Mouse (Mus musculus) intestine, postnatal 0 days (tissue): ENCODE results near the gene Ephb4. TPM values are rescaled to one million over a fixed set of nuclear protein-coding genes. Genes with fewer than 3 reads are reported as not detected.

Experiments used
- ATAC-seq: fragments of 200-750 bp; cut with Nextera tagmentation; 2 replicates; pipeline ENCODE4 v1.8.0; 2017; ENCODE audit warnings: mild to moderate bottlenecking, moderate TSS enrichment, moderate library complexity
- H3K27ac ChIP-seq: fragments of 300-500 bp; sonication (generic); 2 replicates; pipeline ENCODE4 v1.5.1; 2014; ENCODE audit warnings: mild to moderate bottlenecking, low read depth, low read length, moderate library complexity
- H3K27me3 ChIP-seq: fragments of 300-500 bp; sonication (generic); replicated peaks from 2 replicates; pipeline ENCODE4 v1.6.1; 2014; ENCODE audit warnings: low read length, mixed read lengths; ENCODE audit not compliant: control insufficient read depth, insufficient read depth
- H3K36me3 ChIP-seq: fragments of 300-500 bp; sonication (generic); 2 replicates; pipeline ENCODE4 v1.6.1; 2014; ENCODE audit warnings: mild to moderate bottlenecking, moderate library complexity; ENCODE audit not compliant: control insufficient read depth, insufficient read depth
- H3K4me1 ChIP-seq: fragments of 300-500 bp; sonication (generic); replicated peaks from 2 replicates; pipeline ENCODE4 v1.6.1; 2014; ENCODE audit warnings: antibody characterized with exemption, low read length, mixed read lengths; ENCODE audit not compliant: control insufficient read depth, insufficient read depth
- H3K4me2 ChIP-seq: fragments of 300-500 bp; sonication (generic); replicated peaks from 2 replicates; pipeline ENCODE4 v1.6.1; 2014; ENCODE audit warnings: low read depth, mild to moderate bottlenecking, moderate library complexity
- H3K4me3 ChIP-seq: fragments of 300-500 bp; sonication (generic); 2 replicates; pipeline ENCODE4 v1.5.1; 2014; ENCODE audit warnings: low read depth, low read length
- H3K9ac ChIP-seq: fragments of 300-500 bp; sonication (generic); 2 replicates; pipeline ENCODE4 v1.6.1; 2014; ENCODE audit warnings: mild to moderate bottlenecking, low read depth, low read length
- H3K9me3 ChIP-seq: fragments of 300-500 bp; sonication (generic); 2 replicates; pipeline ENCODE4 v1.6.1; 2016; ENCODE audit warnings: mixed run types; ENCODE audit not compliant: control insufficient read depth
- CTCF ChIP-seq: sonication (generic); IDR thresholded peaks from 2 replicates; pipeline ENCODE4 v1.5.1; 2016; ENCODE audit warnings: low read depth, mild to moderate bottlenecking, control low read depth, antibody characterized with exemption, moderate library complexity
- WGBS: fragments of 180-500 bp; shearing (Covaris S2); extraction: QIAGEN DNeasy Blood & Tissue Kit; methylation state at CpG from one replicate; pipeline ENCODE4 v1.1.7; 2014; 5-methylcytosine and 5-hydroxymethylcytosine counted together
- polyA plus RNA-seq: library from polyadenylated mRNA; unstranded; fragments of >200 nt; fragmentation: Nextera tagmentation; extraction: Ambion mirVana; gene quantifications from 2 replicates; pipeline ENCODE4 v1.2.1, GENCODE M21; 2015

The Ephb4 gene
- polyA plus RNA-seq, 1 experiment from 2014 or later, result 12.6 TPM

GRCm38 (mm10) chr5:137339290-137339979 is 10.5 kb upstream of the Ephb4 start:
- Histone ChIP-seq H3K27ac (peak overlapping the region; percentile 88), H3K27me3 (no peaks in the 10 kb centered on the region), H3K9me3 (no peaks in the 10 kb centered on the region), H3K4me2 (peak overlapping the region; percentile 77), H3K36me3 (no peaks in the 10 kb centered on the region), H3K4me3 (peak overlapping the region; percentile 44), H3K9ac (no peak overlapping the region; the same call in 1 of the 2 replicates), H3K4me1 (no peaks in the 10 kb centered on the region)
- ATAC-seq, result no peak
- no peak for TF ChIP-seq CTCF
- 24% methylated on average over 22 of the region's 22 CpGs for WGBS

GRCm38 (mm10) chr5:137340222-137340621 is 9.7 kb upstream of the Ephb4 start:
- no peak overlapping the region for H3K4me2 ChIP-seq
- no peaks in the 10 kb centered on the region for H3K4me1 ChIP-seq
- no peaks in the 10 kb centered on the region for H3K36me3 ChIP-seq
- H3K9me3 ChIP-seq, result no peaks in the 10 kb centered on the region
- H3K27me3 ChIP-seq, result no peaks in the 10 kb centered on the region
- H3K27ac ChIP-seq, result no peak overlapping the region
- no peak overlapping the region for H3K9ac ChIP-seq
- no peak for ATAC-seq
- H3K4me3 ChIP-seq, result no peak overlapping the region
- WGBS, result 79% methylated on average over 6 of the region's 6 CpGs
- no peak for TF ChIP-seq CTCF

- no peak overlapping the region for H3K4me2 ChIP-seq
- WGBS, result 30% methylated on average over 7 of the region's 7 CpGs
- H3K4me3 ChIP-seq, result no peak overlapping the region
- no peaks in the 10 kb centered on the region for H3K27me3 ChIP-seq
- H3K9me3 ChIP-seq, result no peaks in the 10 kb centered on the region
- 0 out of 2 replicates have a peak, but pooled peaks cover 3% of the 10 kb centered on the region for H3K4me1 ChIP-seq
- no peak overlapping the region for H3K27ac ChIP-seq
- no peak overlapping the region for H3K9ac ChIP-seq
- no peak for ATAC-seq
- no peaks in the 10 kb centered on the region for H3K36me3 ChIP-seq
- no peak for TF ChIP-seq CTCF
Observed at GRCm38 (mm10) chr5:137342407-137343012, 7.4 kb upstream of the Ephb4 start.

GRCm38 (mm10) chr5:137343412-137343811 is 6.5 kb upstream of the Ephb4 start:
- no peaks in the 10 kb centered on the region for H3K36me3 ChIP-seq
- H3K4me3 ChIP-seq, result no peak overlapping the region
- H3K4me1 ChIP-seq, result peaks cover 6% of the 10 kb centered on the region; the same call in 1 of the 2 replicates
- no peak overlapping the region for H3K4me2 ChIP-seq
- no peak for TF ChIP-seq CTCF
- 93% methylated on average over 5 of the region's 5 CpGs for WGBS
- no peak overlapping the region for H3K9ac ChIP-seq
- H3K27ac ChIP-seq, result no peak overlapping the region
- no peaks in the 10 kb centered on the region for H3K9me3 ChIP-seq
- ATAC-seq, result no peak
- no peaks in the 10 kb centered on the region for H3K27me3 ChIP-seq

- no peaks in the 10 kb centered on the region for H3K36me3 ChIP-seq
- H3K27ac ChIP-seq, result peak overlapping the region; percentile 15; the same call in 1 of the 2 replicates
- no peaks in the 10 kb centered on the region for H3K27me3 ChIP-seq
- TF ChIP-seq CTCF, result peak; percentile 51
- H3K9me3 ChIP-seq, result no peaks in the 10 kb centered on the region
- H3K4me2 ChIP-seq, result no peak overlapping the region
- H3K9ac ChIP-seq, result no peak overlapping the region
- H3K4me1 ChIP-seq, result peaks cover 6% of the 10 kb centered on the region; the same call in 1 of the 2 replicates
- ATAC-seq, result no peak
- H3K4me3 ChIP-seq, result no peak overlapping the region
Observed at GRCm38 (mm10) chr5:137343869-137344268, 6.0 kb upstream of the Ephb4 start.

GRCm38 (mm10) chr5:137345821-137346220 is 4.1 kb upstream of the Ephb4 start:
- H3K36me3 ChIP-seq, result no peaks in the 10 kb centered on the region
- no peak for TF ChIP-seq CTCF
- H3K9me3 ChIP-seq, result no peaks in the 10 kb centered on the region
- ATAC-seq, result peak; percentile 81
- no peaks in the 10 kb centered on the region for H3K27me3 ChIP-seq
- WGBS, result 9% methylated on average over 9 of the region's 9 CpGs
- no peak overlapping the region for H3K9ac ChIP-seq
- peak overlapping the region; percentile 49 for H3K4me2 ChIP-seq
- H3K4me1 ChIP-seq, result peaks cover 9% of the 10 kb centered on the region; the same call in 1 of the 2 replicates
- no peak overlapping the region for H3K4me3 ChIP-seq
- peak overlapping the region; percentile 71 for H3K27ac ChIP-seq
